Mouse (Mus musculus) olfactory bulb, adult 2 months (tissue): ENCODE results near the gene 1500011B03Rik.

Experiments
- CTCF ChIP-seq: fragments of 200-500 bp; IDR thresholded peaks from 2 replicates; pipeline ENCODE4 v1.5.1; 2012; ENCODE audit warnings: low read depth, mild to moderate bottlenecking, low read length, moderate library complexity; ENCODE audit not compliant: insufficient read depth
- POLR2A ChIP-seq: fragments of 200-500 bp; IDR thresholded peaks from 2 replicates; pipeline ENCODE4 v1.6.1; 2012; ENCODE audit warnings: mild to moderate bottlenecking, low read depth, low read length, moderate library complexity; ENCODE audit not compliant: insufficient read depth

GRCm38 (mm10) chr5:114784622-114785165, 38.6 kb downstream of the 1500011B03Rik start:
- TF ChIP-seq CTCF = no peak
- TF ChIP-seq POLR2A = no peak
